Mouse (Mus musculus) cortical plate, adult 2 months (tissue): ENCODE results near the gene Pga5.

Experiments used
- CTCF ChIP-seq: fragments of 200-500 bp; IDR thresholded peaks from 2 replicates; pipeline ENCODE4 v1.5.1; 2011; ENCODE audit warnings: mild to moderate bottlenecking, control low read depth, low read length; ENCODE audit not compliant: insufficient read depth; ENCODE audit errors: extremely low read depth
- POLR2A ChIP-seq: fragments of 200-500 bp; IDR thresholded peaks from 2 replicates; pipeline ENCODE4 v1.6.1; 2011; ENCODE audit warnings: mild to moderate bottlenecking, low read length, control low read depth; ENCODE audit not compliant: insufficient read depth; ENCODE audit errors: extremely low read depth

- TF ChIP-seq POLR2A (no peak), CTCF (no peak)
Observed at GRCm38 (mm10) chr19:10710751-10711150, 32.9 kb upstream of the Pga5 start.
